Mouse (Mus musculus): Measurements from ENCODE around the gene Tango6. TPM values are rescaled to one million over a fixed set of nuclear protein-coding genes. Genes with fewer than 3 reads are reported as not detected.
A peak's percentile ranks its signal among the peaks of the same experiment; 100 is the strongest.

The Tango6 gene
- total RNA-seq, 2 experiments from 2014 or later, result 6.4 to 6.6 TPM

- DNase-seq, result no peak
Measured at GRCm38 (mm10) chr8:106818626-106819515, 136.0 kb downstream of the Tango6 start.

GRCm38 (mm10) chr8:106819581-106819980 lies 136.7 kb downstream of the Tango6 start:
- no peak for DNase-seq

- DNase-seq, result no peak
Measured at GRCm38 (mm10) chr8:106820553-106821515, 138.0 kb downstream of the Tango6 start.

GRCm38 (mm10) chr8:106828921-106829320 lies 146.1 kb downstream of the Tango6 start:
- DNase-seq, result no peak

- DNase-seq, result no peak
Measured at GRCm38 (mm10) chr8:106829526-106830045, 146.7 kb downstream of the Tango6 start.

GRCm38 (mm10) chr8:106834899-106835298 lies 152.0 kb downstream of the Tango6 start:
- no peak for DNase-seq

GRCm38 (mm10) chr8:106836525-106836924 lies 153.7 kb downstream of the Tango6 start:
- DNase-seq, result no peak

- no peak for DNase-seq
Measured at GRCm38 (mm10) chr8:106838803-106839202, 155.9 kb downstream of the Tango6 start.

- peak in 1 of 2 experiments; percentile 5 for DNase-seq
Measured at GRCm38 (mm10) chr8:106839209-106840001, 156.5 kb downstream of the Tango6 start.

- DNase-seq, result no peak
Measured at GRCm38 (mm10) chr8:106850034-106850433, 167.2 kb downstream of the Tango6 start.

- DNase-seq, result no peak
Measured at GRCm38 (mm10) chr8:106854534-106855241, 171.8 kb downstream of the Tango6 start.

GRCm38 (mm10) chr8:106855242-106855562 lies 172.3 kb downstream of the Tango6 start:
- no peak for DNase-seq

- no peak for DNase-seq
Measured at GRCm38 (mm10) chr8:106862845-106863244, 180.0 kb downstream of the Tango6 start.

GRCm38 (mm10) chr8:106865354-106865753 lies 182.5 kb downstream of the Tango6 start:
- no peak for DNase-seq

- no peak for DNase-seq
Measured at GRCm38 (mm10) chr8:106870051-106870450, 187.2 kb downstream of the Tango6 start, which contains the start of gene Has3. Gene Has3 (plus strand): TSS chr8:106870242.

- DNase-seq, result peak; percentile 67
Measured at GRCm38 (mm10) chr8:106870537-106871327, 187.9 kb downstream of the Tango6 start.

GRCm38 (mm10) chr8:106871328-106871926 lies 188.6 kb downstream of the Tango6 start:
- peak in 1 of 2 experiments; percentile 27 for DNase-seq

GRCm38 (mm10) chr8:106871931-106872371 lies 189.1 kb downstream of the Tango6 start:
- peak in 1 of 2 experiments; percentile 25 for DNase-seq

- no peak for DNase-seq
Measured at GRCm38 (mm10) chr8:106872454-106873034, 189.7 kb downstream of the Tango6 start.

All from layer of hippocampus, postnatal 36 days (tissue).